Mouse (Mus musculus): ENCODE data around the gene Ptf1a. TPM values are rescaled to one million over a fixed set of nuclear protein-coding genes. Genes with fewer than 3 reads are reported as not detected.

Ptf1a gene
- polyA plus RNA-seq (2012; rRNA removed): 2.9 and 3.0 TPM in 2 replicates

DNA sequence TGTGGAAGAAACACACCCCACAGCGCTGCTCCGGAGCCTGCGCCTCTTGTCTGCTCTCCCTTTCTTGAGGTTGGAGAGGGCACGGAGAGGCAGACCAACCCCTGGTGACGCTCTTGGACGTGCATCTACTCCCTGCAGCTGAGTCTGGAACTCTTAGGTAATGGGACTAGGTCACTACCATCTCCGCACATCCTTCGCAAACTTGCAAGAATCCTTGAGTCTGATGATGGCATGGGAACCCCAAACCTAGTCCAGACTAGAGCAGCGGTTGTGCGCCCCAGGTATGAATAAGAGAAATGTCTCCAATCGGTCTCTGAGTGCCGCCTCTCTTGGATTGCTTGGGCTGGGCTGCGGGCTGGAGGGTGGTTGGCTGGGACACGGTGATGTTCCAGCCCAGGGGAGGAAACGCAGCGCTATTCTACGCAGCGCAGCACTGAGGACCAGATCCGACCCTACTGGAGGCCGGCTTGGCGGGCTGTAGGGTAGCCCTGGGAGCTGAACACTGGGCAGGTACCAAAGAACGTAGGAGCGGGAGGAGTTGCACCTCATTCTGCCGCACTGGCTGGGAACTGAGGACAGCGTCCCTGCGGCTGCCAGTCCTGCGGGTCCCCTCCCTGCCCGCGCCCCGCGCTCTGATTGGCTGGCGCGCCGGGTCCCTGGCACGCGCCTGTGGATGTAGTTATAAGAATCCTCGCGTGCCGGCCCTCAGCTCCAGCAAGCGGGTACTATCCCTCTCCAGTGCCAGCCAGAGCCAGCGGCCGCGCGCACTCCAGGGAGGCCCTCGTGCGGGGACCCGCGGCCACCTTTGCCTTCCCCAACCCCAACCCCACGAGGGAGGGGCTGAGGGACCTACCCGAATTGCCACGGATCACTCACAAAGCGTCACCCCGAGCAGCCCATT, at the start of gene Ptf1a:
Gene Ptf1a (plus strand): TSS at position 733 of the 901 bp plus-strand sequence.
- H3K4me1 ChIP-seq (ENCODE audit: control insufficient read depth, insufficient read depth, insufficient read length): no peaks in the 10 kb centered on the region
- 4% methylated on average over 53 of the region's 53 CpGs for WGBS
- H3K27me3 ChIP-seq (ENCODE audit: control insufficient read depth, insufficient read depth, low read length): peaks cover 16% of the 10 kb centered on the region

DNA sequence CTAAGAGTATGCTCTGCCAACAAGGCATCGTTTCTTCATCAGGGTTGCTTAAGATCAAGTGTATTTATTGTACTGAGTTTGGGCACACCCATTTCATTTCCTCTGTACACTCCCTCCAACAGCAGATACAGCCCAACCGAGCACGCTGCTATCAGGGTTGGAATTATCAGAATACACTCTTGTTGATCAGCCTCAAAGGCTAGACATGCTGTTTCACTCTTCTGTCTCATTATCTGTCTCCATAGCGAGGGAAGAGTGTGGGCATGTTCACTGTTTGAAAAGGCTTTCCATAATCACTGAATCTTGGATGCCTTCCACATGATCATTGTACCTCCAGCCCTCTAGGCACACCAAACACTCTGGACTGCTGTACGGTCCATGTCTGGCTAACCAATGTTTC, 40.1 kb upstream of the Ptf1a start:
- H3K4me1 ChIP-seq (ENCODE audit: control insufficient read depth, insufficient read depth, insufficient read length): no peaks in the 10 kb centered on the region
- 76% methylated on average over 5 of the region's 5 CpGs for WGBS
- TF ChIP-seq POLR2A (IDR thresholded peaks at IDR 0.05; ENCODE audit: low read depth, low read length): no peak
- TF ChIP-seq CTCF (IDR thresholded peaks at IDR 0.05; ENCODE audit: extremely low read depth, insufficient read depth, insufficient read length, insufficient replicate concordance): no peak
- no peaks in the 10 kb centered on the region for H3K36me3 ChIP-seq (ENCODE audit: control insufficient read depth, insufficient read depth, low read length)
- no peak overlapping the region for H3K4me3 ChIP-seq (ENCODE audit: extremely low read depth, insufficient read depth, insufficient read length)
- DNase-seq (ENCODE audit: low read depth in 1 of 2, low spot score in 2 of 2): no peak
- no peak overlapping the region for H3K27ac ChIP-seq (ENCODE audit: insufficient read depth, low read length)
- no peaks in the 10 kb centered on the region for H3K27me3 ChIP-seq (ENCODE audit: control insufficient read depth, insufficient read depth, low read length)

More for the DNA sequence above, at the start of gene Ptf1a:
- Histone ChIP-seq H3K4me3 (ENCODE audit: extremely low read depth, insufficient read depth, insufficient read length) (no peak within 1 kb of the TSS), H3K27ac (ENCODE audit: insufficient read depth, low read length) (no peak within 1 kb of the TSS), H3K36me3 (ENCODE audit: control insufficient read depth, insufficient read depth, low read length) (no peaks in the 10 kb centered on the region)
- TF ChIP-seq POLR2A (IDR thresholded peaks at IDR 0.05; ENCODE audit: low read depth, low read length): no peak
- no peak for DNase-seq (ENCODE audit: low read depth in 1 of 2, low spot score in 2 of 2)

DNA sequence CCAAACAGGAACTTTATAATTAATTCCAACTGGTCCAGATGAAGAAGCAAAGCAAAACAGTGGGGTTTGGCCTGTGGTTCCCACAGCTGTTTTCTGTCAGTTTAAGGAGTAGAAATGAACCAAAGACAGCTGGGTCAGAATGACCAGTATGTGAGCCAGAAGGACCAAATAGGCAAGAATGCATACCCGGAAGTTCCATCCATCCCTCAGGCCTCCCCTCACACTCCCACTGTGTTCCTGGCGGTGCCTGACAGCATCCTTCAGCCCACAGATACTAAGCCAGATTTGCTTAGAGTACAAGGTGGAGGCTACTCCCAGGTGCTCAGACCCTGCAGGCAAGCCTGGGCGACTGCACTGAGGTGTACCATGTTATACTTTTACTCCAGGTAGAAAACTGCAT, 38.9 kb upstream of the Ptf1a start:
- Histone ChIP-seq H3K4me3 (ENCODE audit: extremely low read depth, insufficient read depth, insufficient read length) (no peak overlapping the region), H3K27me3 (ENCODE audit: control insufficient read depth, insufficient read depth, low read length) (no peaks in the 10 kb centered on the region), H3K27ac (ENCODE audit: insufficient read depth, low read length) (no peak overlapping the region), H3K36me3 (ENCODE audit: control insufficient read depth, insufficient read depth, low read length) (no peaks in the 10 kb centered on the region), H3K4me1 (ENCODE audit: control insufficient read depth, insufficient read depth, insufficient read length) (no peaks in the 10 kb centered on the region)
- no peak for DNase-seq (ENCODE audit: low read depth in 1 of 2, low spot score in 2 of 2)
- TF ChIP-seq CTCF (IDR thresholded peaks at IDR 0.05; ENCODE audit: extremely low read depth, insufficient read depth, insufficient read length, insufficient replicate concordance) (no peak), POLR2A (IDR thresholded peaks at IDR 0.05; ENCODE audit: low read depth, low read length) (no peak)
- 91% methylated on average over 3 of the region's 3 CpGs for WGBS

GRCm38 (mm10) chr2:19414222-19414965, 31.1 kb upstream of the Ptf1a start:
- Histone ChIP-seq H3K4me3 (ENCODE audit: extremely low read depth, insufficient read depth, insufficient read length) (no peak overlapping the region), H3K27me3 (ENCODE audit: control insufficient read depth, insufficient read depth, low read length) (no peaks in the 10 kb centered on the region), H3K4me1 (ENCODE audit: control insufficient read depth, insufficient read depth, insufficient read length) (no peaks in the 10 kb centered on the region), H3K27ac (ENCODE audit: insufficient read depth, low read length) (no peak overlapping the region), H3K36me3 (ENCODE audit: control insufficient read depth, insufficient read depth, low read length) (no peaks in the 10 kb centered on the region)
- TF ChIP-seq POLR2A (IDR thresholded peaks at IDR 0.05; ENCODE audit: low read depth, low read length) (no peak), CTCF (IDR thresholded peaks at IDR 0.05; ENCODE audit: extremely low read depth, insufficient read depth, insufficient read length, insufficient replicate concordance) (peak; percentile 70)
- WGBS: 19% methylated on average over 19 of the region's 19 CpGs
- peak in 1 of 2 experiments; percentile 41 for DNase-seq (ENCODE audit: low read depth in 1 of 2, low spot score in 2 of 2)

DNA sequence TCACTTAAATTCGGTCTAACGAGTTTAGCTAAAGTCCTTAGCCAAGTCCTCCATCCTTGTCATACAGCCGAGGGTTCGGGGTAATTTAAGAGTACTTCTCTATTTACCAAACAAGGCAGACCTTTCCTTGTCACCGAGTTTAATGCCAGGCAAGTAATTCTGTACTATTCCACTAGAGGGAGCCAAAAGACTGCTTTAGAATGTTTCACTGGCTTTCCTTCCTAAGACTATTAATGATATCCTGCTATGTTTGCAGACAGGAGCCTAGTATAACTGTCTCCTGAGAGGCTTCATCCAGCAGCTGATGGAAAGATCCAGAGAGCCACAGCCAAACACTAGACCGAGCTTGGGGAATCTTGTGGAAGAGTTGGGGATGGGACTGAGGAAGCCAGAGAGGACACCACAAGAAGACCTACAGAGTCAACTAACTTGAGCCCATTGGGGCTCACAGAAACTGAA, 30.4 kb upstream of the Ptf1a start:
- H3K4me1 ChIP-seq (ENCODE audit: control insufficient read depth, insufficient read depth, insufficient read length): no peaks in the 10 kb centered on the region
- 2% methylated on average over 6 of the region's 6 CpGs for WGBS
- H3K36me3 ChIP-seq (ENCODE audit: control insufficient read depth, insufficient read depth, low read length): no peaks in the 10 kb centered on the region
- peak in 1 of 2 experiments; percentile 66 for DNase-seq (ENCODE audit: low read depth in 1 of 2, low spot score in 2 of 2)
- no peak for TF ChIP-seq CTCF (IDR thresholded peaks at IDR 0.05; ENCODE audit: extremely low read depth, insufficient read depth, insufficient read length, insufficient replicate concordance)
- TF ChIP-seq POLR2A (IDR thresholded peaks at IDR 0.05; ENCODE audit: low read depth, low read length): no peak
- H3K27me3 ChIP-seq (ENCODE audit: control insufficient read depth, insufficient read depth, low read length): no peaks in the 10 kb centered on the region
- no peak overlapping the region for H3K27ac ChIP-seq (ENCODE audit: insufficient read depth, low read length)
- H3K4me3 ChIP-seq (ENCODE audit: extremely low read depth, insufficient read depth, insufficient read length): no peak overlapping the region

GRCm38 (mm10) chr2:19416066-19416465, 29.4 kb upstream of the Ptf1a start:
- DNase-seq (ENCODE audit: low read depth in 1 of 2, low spot score in 2 of 2): no peak
- Histone ChIP-seq H3K36me3 (ENCODE audit: control insufficient read depth, insufficient read depth, low read length) (no peaks in the 10 kb centered on the region), H3K4me3 (ENCODE audit: extremely low read depth, insufficient read depth, insufficient read length) (no peak overlapping the region), H3K27ac (ENCODE audit: insufficient read depth, low read length) (no peak overlapping the region), H3K4me1 (ENCODE audit: control insufficient read depth, insufficient read depth, insufficient read length) (no peaks in the 10 kb centered on the region), H3K27me3 (ENCODE audit: control insufficient read depth, insufficient read depth, low read length) (no peaks in the 10 kb centered on the region)
- no peak for TF ChIP-seq POLR2A (IDR thresholded peaks at IDR 0.05; ENCODE audit: low read depth, low read length)
- TF ChIP-seq CTCF (IDR thresholded peaks at IDR 0.05; ENCODE audit: extremely low read depth, insufficient read depth, insufficient read length, insufficient replicate concordance): no peak
- 61% methylated on average over 6 of the region's 6 CpGs for WGBS
